Mouse (Mus musculus) kidney, adult 2 months (tissue): ENCODE data around the gene Cdk5r2. TPM values are rescaled to one million over a fixed set of nuclear protein-coding genes. Genes with fewer than 3 reads are reported as not detected.
"Not testable (repeated sequence)": the region's sequence is repeated elsewhere in the genome, so short reads cannot be mapped to it uniquely, and the experiment has no call there.

Source experiments
- DNase-seq: peaks from one replicate; pipeline ENCODE4 v3.0.0; 2021
- H3K27ac ChIP-seq: fragments of 200-500 bp; 2 replicates; pipeline ENCODE4 v1.5.1; 2012; ENCODE audit warnings: low read depth, low read length, control low read depth, inconsistent platforms; ENCODE audit not compliant: insufficient read depth
- H3K27me3 ChIP-seq: fragments of 200-500 bp; replicated peaks from 2 replicates; pipeline ENCODE4 v1.6.1; 2012; ENCODE audit warnings: mild to moderate bottlenecking, moderate library complexity, low read length, inconsistent platforms; ENCODE audit not compliant: control insufficient read depth, insufficient read depth
- H3K36me3 ChIP-seq: fragments of 200-500 bp; 2 replicates; pipeline ENCODE4 v1.6.1; 2012; ENCODE audit warnings: mild to moderate bottlenecking, moderate library complexity, low read length, inconsistent platforms; ENCODE audit not compliant: control insufficient read depth, insufficient read depth
- H3K4me1 ChIP-seq: fragments of 200-500 bp; 2 replicates; pipeline ENCODE4 v1.6.1; 2011; ENCODE audit warnings: low read length; ENCODE audit not compliant: control insufficient read depth, insufficient read depth
- H3K4me3 ChIP-seq: fragments of 200-500 bp; 2 replicates; pipeline ENCODE4 v1.5.1; 2011; ENCODE audit warnings: mild to moderate bottlenecking, low read depth, low read length, control low read depth; ENCODE audit not compliant: insufficient read depth
- CTCF ChIP-seq: fragments of 200-500 bp; conservative IDR thresholded peaks from 2 replicates; pipeline ENCODE4 v1.5.1; 2011; ENCODE audit warnings: low read depth, mild to moderate bottlenecking, control low read depth, low read length, moderate library complexity, mixed read lengths; ENCODE audit not compliant: insufficient read depth, insufficient read length
- POLR2A ChIP-seq: fragments of 200-500 bp; IDR thresholded peaks from one replicate; pipeline ENCODE4 v1.6.1; 2011; ENCODE audit warnings: low read depth, low read length, control low read depth
- whole genome bisulfite sequencing: fragments of 180-500 bp; shearing (Covaris S2); methylation state at CpG from one replicate; pipeline ENCODE4 v1.1.7; 2018; 5-methylcytosine and 5-hydroxymethylcytosine counted together
- polyA plus RNA-seq: library from polyadenylated mRNA; depleted of rRNA; stranded (reverse); fragments of >200 nt; gene quantifications from 2 replicates; pipeline ENCODE4 v1.2.3, GENCODE M21; 2012

The Cdk5r2 gene
- polyA plus RNA-seq, 1 experiment: 0.31 TPM

GRCm38 (mm10) chr1:74814931-74815647, 39.6 kb upstream of the Cdk5r2 start:
- Histone ChIP-seq H3K4me1 (no peaks in the 10 kb centered on the region), H3K27me3 (no peaks in the 10 kb centered on the region), H3K36me3 (no peaks in the 10 kb centered on the region), H3K4me3 (no peak overlapping the region), H3K27ac (no peak overlapping the region)
- no peak for DNase-seq
- TF ChIP-seq CTCF (peak; percentile 26; the same call in 1 of the 2 replicates), POLR2A (no peak)
- 79% methylated on average over 9 of the region's 9 CpGs for WGBS

- not testable (repeated sequence) for H3K27ac ChIP-seq, H3K27me3 ChIP-seq, H3K4me3 ChIP-seq, DNase-seq, H3K36me3 ChIP-seq, H3K4me1 ChIP-seq
- 90% methylated on average over 6 of the region's 6 CpGs for WGBS
Measured at GRCm38 (mm10) chr1:74815965-74816364, 38.8 kb upstream of the Cdk5r2 start.

GRCm38 (mm10) chr1:74816612-74817199, 38.0 kb upstream of the Cdk5r2 start:
- WGBS: 6% methylated on average over 38 of the region's 38 CpGs
- Histone ChIP-seq H3K4me3 (peak overlapping the region; percentile 76), H3K27ac (peak overlapping the region; percentile 69), H3K4me1 (no peaks in the 10 kb centered on the region), H3K36me3 (no peaks in the 10 kb centered on the region), H3K27me3 (no peaks in the 10 kb centered on the region)
- no peak for TF ChIP-seq CTCF
- TF ChIP-seq POLR2A: peak; percentile 78
- DNase-seq: peak; percentile 95

GRCm38 (mm10) chr1:74817219-74817618, 37.5 kb upstream of the Cdk5r2 start:
- WGBS: 13% methylated on average over 14 of the region's 14 CpGs
- Histone ChIP-seq H3K36me3 (no peaks in the 10 kb centered on the region), H3K27me3 (no peaks in the 10 kb centered on the region), H3K27ac (peak overlapping the region; percentile 69), H3K4me1 (no peaks in the 10 kb centered on the region), H3K4me3 (peak overlapping the region; percentile 76)
- TF ChIP-seq CTCF (no peak), POLR2A (no peak)
- DNase-seq: no peak

GRCm38 (mm10) chr1:74818509-74818908, 36.2 kb upstream of the Cdk5r2 start:
- Histone ChIP-seq H3K4me3 (no peak overlapping the region), H3K27me3 (no peaks in the 10 kb centered on the region), H3K4me1 (no peaks in the 10 kb centered on the region), H3K36me3 (no peaks in the 10 kb centered on the region), H3K27ac (no peak overlapping the region)
- TF ChIP-seq CTCF: no peak
- no peak for TF ChIP-seq POLR2A
- 100% methylated on average over 1 of the region's 1 CpGs for WGBS
- no peak for DNase-seq

DNA sequence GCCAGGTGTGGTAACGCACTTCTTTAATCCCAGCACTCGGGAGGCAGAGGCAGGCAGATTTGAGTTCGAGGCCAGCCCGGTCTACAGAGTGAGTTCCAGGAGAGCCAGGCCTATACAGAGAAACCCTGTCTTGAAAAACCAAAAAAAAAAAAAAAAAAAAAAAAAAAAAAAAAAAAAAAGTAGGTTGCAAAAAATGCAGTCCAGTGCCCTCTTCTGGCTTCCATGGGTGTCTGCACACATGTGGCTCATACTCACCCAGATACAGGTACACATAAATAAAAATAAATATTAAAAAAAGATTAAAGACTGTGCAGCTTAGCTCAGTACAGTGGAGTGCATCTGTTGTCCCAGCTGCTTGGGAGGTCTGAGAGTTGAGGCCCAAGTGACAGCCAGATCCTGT, 31.1 kb upstream of the Cdk5r2 start:
- H3K27me3 ChIP-seq, H3K36me3 ChIP-seq, H3K4me3 ChIP-seq, DNase-seq, H3K4me1 ChIP-seq, H3K27ac ChIP-seq: not testable (repeated sequence)
- WGBS: over 99% methylated on average over 4 of the region's 4 CpGs

DNA sequence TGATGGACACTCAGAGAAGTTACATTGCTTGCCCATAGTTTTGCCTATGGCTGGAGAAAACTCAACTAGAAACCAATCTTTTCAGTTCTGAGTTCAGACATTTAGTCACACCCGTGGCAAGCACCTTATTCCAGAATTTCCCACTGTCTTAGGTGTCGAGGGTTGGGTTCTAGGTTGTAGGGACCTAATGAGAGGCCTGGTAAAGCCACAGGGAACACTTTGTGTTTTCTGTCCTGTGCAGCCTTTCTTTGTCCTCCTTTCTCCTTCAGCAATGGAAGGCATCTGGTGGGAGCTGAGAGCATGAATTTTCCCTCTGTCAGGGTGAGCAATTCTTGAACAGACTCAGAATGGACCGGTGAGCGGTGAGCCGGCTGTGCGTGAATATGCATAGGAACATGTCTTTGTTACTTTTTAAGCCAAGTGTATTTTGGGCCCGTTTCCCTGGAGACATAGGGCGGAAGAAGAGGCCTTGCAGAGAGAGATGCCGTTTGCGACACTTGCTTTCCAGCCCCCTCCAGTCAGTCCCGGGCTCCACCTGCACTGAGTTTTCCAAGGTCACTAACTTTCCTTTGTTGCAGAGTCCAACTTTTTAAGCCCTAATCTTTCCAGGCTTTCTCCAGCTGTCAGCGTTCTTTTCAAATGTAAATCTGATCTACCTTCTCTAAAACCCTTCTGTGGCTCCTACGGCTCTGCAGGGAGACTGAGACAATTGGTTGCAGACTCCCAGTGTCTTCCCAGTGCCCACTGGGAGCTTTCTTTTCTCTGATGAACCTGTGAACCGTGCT, 30.0 kb upstream of the Cdk5r2 start:
- Histone ChIP-seq H3K27ac (no peak overlapping the region), H3K36me3 (no peaks in the 10 kb centered on the region), H3K27me3 (no peaks in the 10 kb centered on the region), H3K4me3 (no peak overlapping the region), H3K4me1 (no peaks in the 10 kb centered on the region)
- WGBS: 27% methylated on average over 14 of the region's 14 CpGs
- no peak for DNase-seq
- TF ChIP-seq POLR2A (no peak), CTCF (no peak)
